Mouse (Mus musculus): ENCODE data around the gene Gne.

Gene Gne

DNA sequence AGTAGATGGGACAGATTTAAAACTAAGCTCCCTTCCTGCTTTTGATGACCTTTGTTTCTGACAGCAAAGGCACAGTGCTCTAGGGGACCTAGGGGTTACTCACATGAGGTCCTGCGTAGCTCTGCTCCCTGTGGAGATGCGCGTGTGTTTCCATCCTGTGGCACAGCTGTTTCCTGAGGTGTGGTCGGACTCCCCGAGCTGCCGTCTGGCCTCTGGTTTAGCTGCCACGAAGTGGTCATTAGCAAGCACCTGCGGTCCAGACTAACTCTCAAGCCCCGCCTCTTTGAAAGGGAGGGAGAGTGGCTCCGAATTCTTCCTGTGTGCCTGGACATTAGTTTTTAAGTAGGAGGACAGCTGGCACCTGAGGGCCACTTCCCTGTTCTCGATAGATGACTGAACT is at the start of gene Gne:
Gene Gne, minus strand, starts transcription at position 233 of the 400 bp plus-strand sequence.
- TF ChIP-seq GATA4 (IDR thresholded peaks at IDR 0.05; ENCODE audit: insufficient replicate concordance, low read length): no peak

DNA sequence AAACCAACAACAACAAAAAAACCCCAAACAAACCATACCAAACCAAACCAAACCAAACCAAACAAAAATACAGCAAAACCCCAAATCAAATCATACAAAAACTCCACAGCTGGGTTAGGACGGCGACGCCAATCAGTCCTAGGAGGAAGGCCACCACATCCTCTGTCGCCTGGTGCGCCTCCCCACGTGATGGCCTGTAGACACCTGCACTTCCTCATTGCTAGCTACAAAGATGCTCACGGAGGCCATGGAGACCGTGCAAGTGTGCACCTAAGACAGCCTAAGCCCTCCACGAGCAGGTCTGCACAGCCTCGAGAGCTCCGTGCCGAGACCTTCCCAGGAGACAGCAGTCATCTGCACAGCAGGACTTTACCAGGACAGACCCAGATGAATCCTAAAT is 42.8 kb upstream of the Gne start:
- TF ChIP-seq GATA4 (IDR thresholded peaks at IDR 0.05; ENCODE audit: insufficient replicate concordance, low read length): no peak

DNA sequence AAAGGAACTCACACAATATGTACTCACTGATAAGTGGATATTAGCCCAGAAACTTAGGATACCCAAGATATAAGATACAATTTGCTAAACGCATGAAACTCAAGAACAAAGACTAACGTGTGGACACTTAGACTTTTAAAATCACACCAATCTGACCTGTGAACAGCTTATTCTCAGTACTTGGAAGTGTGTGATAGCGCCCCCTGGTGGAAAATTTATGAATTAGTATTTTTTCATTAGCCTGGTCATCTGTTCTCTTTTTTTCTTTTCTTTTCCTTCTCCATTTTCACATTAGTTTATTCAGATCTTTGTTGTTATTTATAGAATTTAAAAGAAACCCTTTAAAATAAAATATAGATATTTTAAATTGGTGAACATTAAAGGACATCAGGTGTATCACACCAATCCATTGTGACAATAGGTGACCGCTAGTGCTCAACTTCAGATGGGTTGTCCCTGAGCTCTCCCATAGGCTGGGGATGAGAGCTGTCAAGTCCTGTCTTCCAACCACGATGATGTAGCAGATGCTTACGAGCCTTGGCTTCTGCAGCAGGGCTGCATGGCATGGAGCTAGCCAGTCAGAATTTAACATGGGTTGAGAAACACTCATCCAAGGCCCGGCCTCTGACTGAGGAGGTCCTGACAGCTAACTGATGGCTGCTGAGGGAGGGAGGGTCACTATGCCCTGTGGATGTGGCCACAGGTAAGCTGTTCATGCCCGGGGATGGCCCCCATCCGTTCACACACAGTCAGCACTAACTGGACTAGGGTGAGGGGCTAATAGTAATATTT is 35.6 kb upstream of the Gne start:
- no peak for TF ChIP-seq GATA4 (IDR thresholded peaks at IDR 0.05; ENCODE audit: insufficient replicate concordance, low read length)

- no peak for TF ChIP-seq GATA4 (IDR thresholded peaks at IDR 0.05; ENCODE audit: insufficient replicate concordance, low read length)
These were observed 31.1 kb upstream of the Gne start for GRCm38 (mm10) chr4:44115046-44115445.

DNA sequence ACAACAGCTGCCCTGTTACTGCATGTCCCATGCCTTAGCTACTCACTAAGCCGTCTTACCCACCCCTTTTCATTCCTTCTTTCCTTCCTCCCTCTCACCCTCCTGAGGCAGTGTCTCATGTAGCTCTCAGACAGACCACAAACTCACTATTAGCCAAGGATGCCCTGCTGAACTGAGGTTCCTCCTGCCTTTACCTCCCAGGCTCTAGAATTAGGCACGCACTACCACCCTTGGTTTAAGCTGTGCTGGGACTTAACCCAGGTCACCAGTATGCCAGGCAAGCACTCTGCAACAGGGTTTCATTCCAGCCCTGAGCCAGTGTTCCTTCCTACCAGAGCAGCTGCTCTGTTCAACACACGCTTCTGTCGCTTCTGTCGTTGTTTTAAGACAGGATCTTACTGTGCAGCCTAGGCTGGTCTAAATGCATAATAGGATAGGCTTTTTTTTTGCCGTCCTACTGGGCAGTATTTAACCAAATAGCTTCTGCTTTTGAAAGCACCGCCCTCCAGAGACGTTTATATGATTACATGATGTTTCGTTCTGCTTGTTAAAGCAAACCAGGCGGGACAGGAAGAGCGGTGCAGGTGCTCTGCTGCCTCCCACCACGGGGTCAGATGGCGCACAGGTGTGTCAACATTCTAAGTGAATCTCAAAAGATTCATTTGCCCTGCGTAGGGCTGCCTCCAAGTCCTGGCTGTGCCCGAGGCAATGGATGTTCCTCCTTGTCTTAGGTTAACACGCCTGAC is 29.6 kb upstream of the Gne start:
- no peak for TF ChIP-seq GATA4 (IDR thresholded peaks at IDR 0.05; ENCODE audit: insufficient replicate concordance, low read length)

- TF ChIP-seq GATA4 (IDR thresholded peaks at IDR 0.05; ENCODE audit: insufficient replicate concordance, low read length): no peak
These were observed 28.8 kb upstream of the Gne start for GRCm38 (mm10) chr4:44112741-44113140.

- no peak for TF ChIP-seq GATA4 (IDR thresholded peaks at IDR 0.05; ENCODE audit: insufficient replicate concordance, low read length)
These were observed 26.8 kb upstream of the Gne start for GRCm38 (mm10) chr4:44110771-44111170.

GRCm38 (mm10) chr4:44108297-44108696 is 24.3 kb upstream of the Gne start:
- no peak for TF ChIP-seq GATA4 (IDR thresholded peaks at IDR 0.05; ENCODE audit: insufficient replicate concordance, low read length)

GRCm38 (mm10) chr4:44107339-44107738 is 23.4 kb upstream of the Gne start:
- no peak for TF ChIP-seq GATA4 (IDR thresholded peaks at IDR 0.05; ENCODE audit: insufficient replicate concordance, low read length)

GRCm38 (mm10) chr4:44106297-44106821 is 22.4 kb upstream of the Gne start:
- no peak for TF ChIP-seq GATA4 (IDR thresholded peaks at IDR 0.05; ENCODE audit: insufficient replicate concordance, low read length)

GRCm38 (mm10) chr4:44104195-44104917 is 20.4 kb upstream of the Gne start:
- TF ChIP-seq GATA4 (IDR thresholded peaks at IDR 0.05; ENCODE audit: insufficient replicate concordance, low read length): no peak

DNA sequence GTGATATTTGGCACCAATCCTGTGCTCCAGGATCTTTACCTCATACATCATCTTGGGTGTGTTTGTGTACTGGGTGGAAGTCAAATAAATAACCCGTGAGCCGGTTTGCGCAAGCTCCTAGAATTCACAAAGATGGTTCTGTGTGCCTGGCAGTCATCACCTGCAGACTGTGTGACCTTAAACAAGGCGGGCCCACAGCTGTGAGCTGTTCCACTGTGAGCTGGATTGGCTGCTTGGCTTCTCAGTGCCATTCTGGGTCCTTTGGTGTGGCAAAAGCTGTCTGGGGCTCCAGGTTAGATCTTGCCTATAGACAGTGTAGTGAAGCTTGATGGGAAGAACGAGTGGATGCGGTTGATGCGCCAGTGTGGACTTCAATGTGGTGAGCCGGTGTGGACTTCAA is 19.6 kb upstream of the Gne start:
- no peak for TF ChIP-seq GATA4 (IDR thresholded peaks at IDR 0.05; ENCODE audit: insufficient replicate concordance, low read length)

DNA sequence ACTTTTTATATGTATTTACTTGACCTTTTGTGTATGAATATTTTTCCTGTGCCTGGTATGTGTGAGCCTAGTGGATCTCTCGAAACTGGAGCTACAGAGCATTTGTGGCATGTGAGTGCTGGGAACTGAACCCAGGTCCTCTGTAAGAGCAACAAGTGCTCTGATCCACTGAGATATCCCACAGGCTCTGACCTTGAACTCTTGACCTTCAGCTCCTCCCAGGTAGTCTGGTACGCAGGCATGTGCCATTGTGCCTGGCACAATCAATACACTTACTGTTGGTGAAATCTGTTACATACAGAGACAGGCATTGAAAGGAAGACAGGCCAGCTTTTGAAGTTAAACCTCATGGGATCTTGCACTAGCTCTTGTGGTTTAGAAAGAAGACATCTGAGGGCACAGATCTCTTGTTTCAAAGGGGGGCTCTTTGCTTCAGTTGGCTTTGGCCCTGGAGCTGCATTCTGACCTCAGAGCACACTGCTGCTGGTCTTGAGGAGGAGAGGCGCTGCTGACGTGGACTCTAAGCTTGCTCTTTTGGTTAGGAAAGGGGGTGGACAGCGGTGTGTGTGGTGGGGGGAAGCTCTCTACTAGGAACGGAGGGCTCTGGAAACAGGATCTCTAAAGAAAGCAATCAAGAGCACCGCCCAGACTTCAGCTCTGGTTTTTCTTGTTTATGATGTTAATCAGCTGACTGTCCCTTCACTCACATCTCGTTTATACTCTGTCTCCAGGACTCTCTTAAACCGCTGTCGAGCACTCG is 13.8 kb upstream of the Gne start:
- no peak for TF ChIP-seq GATA4 (IDR thresholded peaks at IDR 0.05; ENCODE audit: insufficient replicate concordance, low read length)

DNA sequence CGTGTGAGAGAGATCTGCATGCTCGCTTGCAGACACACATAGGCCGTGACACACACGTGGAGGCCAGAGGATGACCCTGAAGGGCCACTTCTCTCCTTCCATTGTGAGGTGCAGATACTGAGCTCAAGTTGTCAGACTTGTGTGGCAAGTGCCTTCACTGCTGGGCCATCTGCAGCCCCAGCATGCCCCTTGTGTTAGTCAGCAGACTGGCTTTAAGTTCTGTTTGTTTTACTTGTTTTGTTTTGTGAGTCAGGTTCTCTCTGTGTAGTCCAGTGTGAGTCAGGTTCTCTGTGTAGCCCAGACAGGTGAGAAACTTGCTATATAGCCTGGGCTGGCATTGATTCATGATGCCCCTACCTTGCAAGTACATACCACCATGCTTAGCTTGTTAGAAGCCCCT is 10.5 kb upstream of the Gne start:
- TF ChIP-seq GATA4 (IDR thresholded peaks at IDR 0.05; ENCODE audit: insufficient replicate concordance, low read length): no peak

DNA sequence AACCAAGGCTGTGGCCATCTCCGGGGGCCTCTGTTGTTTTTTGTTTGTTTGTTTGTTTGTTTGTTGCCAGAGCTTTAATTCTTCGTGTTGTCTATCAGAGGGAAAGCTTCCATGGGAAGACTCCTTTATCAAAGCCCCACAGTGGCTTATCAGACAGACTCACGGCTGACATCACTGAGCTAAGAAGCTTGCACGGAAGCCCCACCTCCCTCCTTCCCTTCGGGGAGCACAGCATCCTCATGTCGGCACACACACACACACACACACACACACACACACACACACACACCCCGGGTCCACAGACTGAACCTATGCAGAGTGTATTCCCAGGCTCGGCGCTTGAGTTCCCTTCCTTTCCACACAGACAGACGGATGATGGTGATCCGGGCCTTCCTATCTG is 8.4 kb upstream of the Gne start:
- TF ChIP-seq GATA4 (IDR thresholded peaks at IDR 0.05; ENCODE audit: insufficient replicate concordance, low read length): no peak
